Mouse (Mus musculus): ENCODE data around the gene Mns1. TPM values are rescaled to one million over a fixed set of nuclear protein-coding genes. Genes with fewer than 3 reads are reported as not detected.

Mns1 gene
- polyA plus RNA-seq, 1 experiment from 2014 or later: 6.4 TPM

- WGBS: 73% methylated on average over 3 of the region's 3 CpGs
- no peaks in the 10 kb centered on the region for H3K9me3 ChIP-seq (replicated peaks)
- no peak for ATAC-seq (ENCODE audit: low FRiP score)
Measured at GRCm38 (mm10) chr9:72404934-72405333, 32.9 kb upstream of the Mns1 start.

GRCm38 (mm10) chr9:72405882-72406638 is 31.8 kb upstream of the Mns1 start:
- Histone ChIP-seq H3K27ac (replicated peaks) (no peak overlapping the region), H3K27me3 (replicated peaks) (no peaks in the 10 kb centered on the region), H3K4me3 (replicated peaks) (no peak overlapping the region), H3K9me3 (replicated peaks) (no peaks in the 10 kb centered on the region), H3K4me2 (no peak overlapping the region), H3K9ac (replicated peaks) (no peak overlapping the region), H3K4me1 (peaks cover 5% of the 10 kb centered on the region; the same call in 1 of the 2 replicates), H3K36me3 (no peaks in the 10 kb centered on the region)
- WGBS: 91% methylated on average over 9 of the region's 9 CpGs
- no peak for ATAC-seq (ENCODE audit: low FRiP score)

More at GRCm38 (mm10) chr9:72404934-72405333, 32.9 kb upstream of the Mns1 start:
- Histone ChIP-seq H3K27me3 (replicated peaks) (no peaks in the 10 kb centered on the region), H3K27ac (replicated peaks) (no peak overlapping the region), H3K4me2 (no peak overlapping the region), H3K4me1 (peaks cover 5% of the 10 kb centered on the region; the same call in 1 of the 2 replicates), H3K4me3 (replicated peaks) (no peak overlapping the region), H3K9ac (replicated peaks) (no peak overlapping the region), H3K36me3 (no peaks in the 10 kb centered on the region)

GRCm38 (mm10) chr9:72408131-72408586 is 29.7 kb upstream of the Mns1 start:
- Histone ChIP-seq H3K27me3 (replicated peaks) (no peaks in the 10 kb centered on the region), H3K4me1 (peaks cover 5% of the 10 kb centered on the region; the same call in 1 of the 2 replicates), H3K27ac (replicated peaks) (no peak overlapping the region), H3K9ac (replicated peaks) (no peak overlapping the region), H3K36me3 (no peaks in the 10 kb centered on the region), H3K9me3 (replicated peaks) (no peaks in the 10 kb centered on the region), H3K4me2 (peak overlapping the region; percentile 55), H3K4me3 (replicated peaks) (peak overlapping the region; percentile 30)
- peak; percentile 82 for ATAC-seq (ENCODE audit: low FRiP score)
- WGBS: 10% methylated on average over 12 of the region's 12 CpGs

- Histone ChIP-seq H3K4me2 (no peak overlapping the region), H3K27ac (replicated peaks) (no peak overlapping the region), H3K36me3 (no peaks in the 10 kb centered on the region), H3K4me3 (replicated peaks) (no peak overlapping the region), H3K27me3 (replicated peaks) (no peaks in the 10 kb centered on the region), H3K4me1 (no peaks in the 10 kb centered on the region), H3K9ac (replicated peaks) (no peak overlapping the region), H3K9me3 (replicated peaks) (no peaks in the 10 kb centered on the region)
- ATAC-seq (ENCODE audit: low FRiP score): no peak
- WGBS: 47% methylated on average over 15 of the region's 15 CpGs
Measured at GRCm38 (mm10) chr9:72409381-72410225, 28.2 kb upstream of the Mns1 start.

- Histone ChIP-seq H3K4me1 (no peaks in the 10 kb centered on the region), H3K36me3 (no peaks in the 10 kb centered on the region), H3K27ac (replicated peaks) (no peak overlapping the region), H3K9ac (replicated peaks) (no peak overlapping the region), H3K9me3 (replicated peaks) (no peaks in the 10 kb centered on the region), H3K4me3 (replicated peaks) (no peak overlapping the region), H3K4me2 (no peak overlapping the region), H3K27me3 (replicated peaks) (no peaks in the 10 kb centered on the region)
- no peak for ATAC-seq (ENCODE audit: low FRiP score)
- 93% methylated on average over 2 of the region's 2 CpGs for WGBS
Measured at GRCm38 (mm10) chr9:72411746-72412145, 26.1 kb upstream of the Mns1 start.

- Histone ChIP-seq H3K27ac (replicated peaks) (no peak overlapping the region), H3K36me3 (no peaks in the 10 kb centered on the region), H3K4me3 (replicated peaks) (no peak overlapping the region), H3K9ac (replicated peaks) (no peak overlapping the region), H3K4me2 (no peak overlapping the region), H3K27me3 (replicated peaks) (no peaks in the 10 kb centered on the region), H3K4me1 (peaks cover 17% of the 10 kb centered on the region), H3K9me3 (replicated peaks) (no peaks in the 10 kb centered on the region)
- no peak for ATAC-seq (ENCODE audit: low FRiP score)
- WGBS: 91% methylated on average over 3 of the region's 3 CpGs
Measured at GRCm38 (mm10) chr9:72418443-72418842, 19.4 kb upstream of the Mns1 start.

- ATAC-seq (ENCODE audit: low FRiP score): no peak
- 81% methylated on average over 3 of the region's 3 CpGs for WGBS
- H3K4me2 ChIP-seq: no peak overlapping the region
- no peak overlapping the region for H3K9ac ChIP-seq (replicated peaks)
- no peaks in the 10 kb centered on the region for H3K9me3 ChIP-seq (replicated peaks)
- H3K4me1 ChIP-seq: peaks cover 25% of the 10 kb centered on the region
- H3K27ac ChIP-seq (replicated peaks): no peak overlapping the region
- no peak overlapping the region for H3K4me3 ChIP-seq (replicated peaks)
- H3K36me3 ChIP-seq: no peaks in the 10 kb centered on the region
- H3K27me3 ChIP-seq (replicated peaks): no peaks in the 10 kb centered on the region
Measured at GRCm38 (mm10) chr9:72420490-72420889, 17.3 kb upstream of the Mns1 start.

- Histone ChIP-seq H3K4me2 (no peak overlapping the region), H3K4me1 (peaks cover 27% of the 10 kb centered on the region), H3K36me3 (no peaks in the 10 kb centered on the region), H3K9ac (replicated peaks) (no peak overlapping the region), H3K27ac (replicated peaks) (0 out of 2 replicates have a peak overlapping the region, but pooled peaks have one; percentile 6), H3K4me3 (replicated peaks) (no peak overlapping the region), H3K9me3 (replicated peaks) (no peaks in the 10 kb centered on the region), H3K27me3 (replicated peaks) (no peaks in the 10 kb centered on the region)
- 29% methylated on average over 11 of the region's 11 CpGs for WGBS
- ATAC-seq (ENCODE audit: low FRiP score): no peak
Measured at GRCm38 (mm10) chr9:72422284-72422683, 15.5 kb upstream of the Mns1 start.

GRCm38 (mm10) chr9:72422753-72423152 is 15.1 kb upstream of the Mns1 start:
- Histone ChIP-seq H3K27me3 (replicated peaks) (no peaks in the 10 kb centered on the region), H3K9ac (replicated peaks) (no peak overlapping the region), H3K4me1 (peaks cover 27% of the 10 kb centered on the region), H3K9me3 (replicated peaks) (no peaks in the 10 kb centered on the region), H3K4me2 (no peak overlapping the region), H3K27ac (replicated peaks) (no peak overlapping the region), H3K4me3 (replicated peaks) (no peak overlapping the region), H3K36me3 (no peaks in the 10 kb centered on the region)
- no peak for ATAC-seq (ENCODE audit: low FRiP score)
- WGBS: 95% methylated on average over 2 of the region's 2 CpGs

- Histone ChIP-seq H3K36me3 (no peaks in the 10 kb centered on the region), H3K9me3 (replicated peaks) (no peaks in the 10 kb centered on the region), H3K27me3 (replicated peaks) (no peaks in the 10 kb centered on the region), H3K27ac (replicated peaks) (peak overlapping the region; percentile 37; the same call in 1 of the 2 replicates), H3K4me1 (peaks cover 27% of the 10 kb centered on the region), H3K4me3 (replicated peaks) (no peak overlapping the region), H3K9ac (replicated peaks) (no peak overlapping the region), H3K4me2 (peak overlapping the region; percentile 35)
- WGBS: 32% methylated on average over 11 of the region's 11 CpGs
- ATAC-seq (ENCODE audit: low FRiP score): 0 out of 2 replicates have a peak, but pooled peaks have one; percentile 18
Measured at GRCm38 (mm10) chr9:72425300-72425850, 12.4 kb upstream of the Mns1 start.

GRCm38 (mm10) chr9:72427861-72428260 is 9.9 kb upstream of the Mns1 start:
- H3K9ac ChIP-seq (replicated peaks): no peak overlapping the region
- H3K27ac ChIP-seq (replicated peaks): no peak overlapping the region
- no peak overlapping the region for H3K4me3 ChIP-seq (replicated peaks)
- 67% methylated on average over 4 of the region's 4 CpGs for WGBS
- no peaks in the 10 kb centered on the region for H3K9me3 ChIP-seq (replicated peaks)
- ATAC-seq (ENCODE audit: low FRiP score): no peak
- no peak overlapping the region for H3K4me2 ChIP-seq
- no peaks in the 10 kb centered on the region for H3K27me3 ChIP-seq (replicated peaks)
- H3K4me1 ChIP-seq: peaks cover 10% of the 10 kb centered on the region; the same call in 1 of the 2 replicates
- H3K36me3 ChIP-seq: no peaks in the 10 kb centered on the region
